Mouse (Mus musculus): ENCODE data around the gene Serpine2.

Gene Serpine2

GRCm38 (mm10) chr1:79755376-79755775, 105.6 kb downstream of the Serpine2 start:
- DNase-seq = no peak

GRCm38 (mm10) chr1:79754936-79755335, 106.0 kb downstream of the Serpine2 start:
- DNase-seq = no peak

GRCm38 (mm10) chr1:79753456-79753855, 107.5 kb downstream of the Serpine2 start:
- no peak for DNase-seq

DNA sequence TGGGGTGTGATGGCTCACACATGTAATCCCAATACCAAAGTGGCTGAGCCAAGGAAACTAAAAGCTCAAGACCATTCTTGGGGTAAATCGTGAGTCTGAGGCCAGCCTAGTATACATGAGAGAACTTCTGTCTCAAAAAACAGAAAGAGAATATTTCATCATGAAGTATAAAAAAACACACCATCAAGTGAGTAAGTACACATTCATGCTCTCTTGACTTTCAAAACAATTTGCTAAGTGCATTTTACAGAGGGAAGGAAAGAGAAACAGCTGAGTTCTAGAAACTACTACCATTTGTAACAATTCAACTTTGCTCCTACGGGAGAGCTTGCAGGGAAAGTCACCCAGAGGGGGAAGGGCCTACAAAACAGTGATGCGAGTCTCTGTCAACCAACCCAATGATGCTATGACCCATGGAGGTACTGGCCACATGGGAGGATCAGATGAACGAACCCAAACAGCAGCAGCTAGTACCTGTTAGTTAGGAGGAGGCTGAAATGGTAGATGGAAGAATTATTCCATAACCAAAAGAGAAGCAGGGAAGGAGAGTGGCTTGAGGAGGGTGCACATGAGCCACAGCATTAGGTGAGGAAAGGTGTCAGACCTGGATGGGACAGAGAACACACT, 108.2 kb downstream of the Serpine2 start:
- no peak for DNase-seq

DNA sequence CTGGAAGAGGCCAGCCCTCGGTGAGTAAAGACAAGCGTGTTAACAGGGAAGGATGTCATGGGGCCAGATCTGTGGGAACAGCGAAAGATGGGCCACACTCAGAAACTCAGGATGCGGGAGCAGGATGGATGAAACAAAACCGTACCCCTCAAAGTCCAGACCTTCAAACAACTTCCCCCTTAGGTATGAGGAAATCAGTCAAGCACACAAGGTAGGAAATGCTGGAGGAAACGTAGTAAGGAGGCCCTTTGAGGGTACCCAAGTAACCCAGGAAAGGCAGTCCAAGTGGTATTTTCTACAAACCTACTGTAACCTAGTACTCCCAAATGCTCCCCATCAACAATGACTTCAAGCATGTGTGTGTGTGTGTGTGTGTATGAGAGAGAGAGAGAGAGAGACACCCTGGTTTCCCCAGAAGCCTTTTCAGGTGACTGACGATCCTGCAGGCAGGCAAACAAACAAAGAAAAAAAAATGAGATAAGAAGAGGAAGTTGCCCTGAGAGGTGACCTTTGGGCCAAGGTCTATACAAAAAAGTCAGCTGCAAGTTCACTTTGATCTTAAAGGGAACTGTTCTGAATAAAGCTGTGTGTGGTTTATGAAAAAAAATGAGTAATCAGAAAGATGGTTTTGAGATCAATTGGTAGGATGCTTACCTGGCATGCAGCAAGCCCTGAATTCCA, 108.8 kb downstream of the Serpine2 start:
- DNase-seq = no peak

DNA sequence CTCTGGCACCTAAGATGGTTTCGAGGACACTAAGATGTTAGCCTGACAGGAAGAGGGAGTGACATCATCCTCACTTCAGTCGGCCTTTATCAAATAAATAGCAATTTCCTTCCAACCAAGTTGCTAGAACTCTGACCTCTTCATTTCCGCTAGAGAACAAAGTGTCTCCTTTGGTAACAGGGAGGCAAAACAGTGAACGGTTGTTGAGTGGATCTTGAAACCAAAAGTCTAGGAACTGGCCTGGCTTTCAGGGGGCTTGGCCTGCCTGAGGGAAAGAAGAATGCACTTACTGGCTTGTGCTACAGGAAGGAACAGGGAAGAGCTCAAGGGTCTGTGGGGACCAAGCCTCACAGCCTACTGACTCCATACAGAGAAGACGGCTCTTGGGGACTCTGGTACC, 109.8 kb downstream of the Serpine2 start:
- no peak for DNase-seq

- no peak for DNase-seq
Observed at GRCm38 (mm10) chr1:79746056-79746455, 114.9 kb downstream of the Serpine2 start.
